Mouse (Mus musculus) limb, embryonic 14.5 days (tissue): ENCODE results near the gene Peli1. TPM values are rescaled to one million over a fixed set of nuclear protein-coding genes. Genes with fewer than 3 reads are reported as not detected.

Experiments used
- ATAC-seq: fragments of 200-750 bp; cut with Nextera tagmentation; 2 replicates; pipeline ENCODE4 v1.8.0; 2017; ENCODE audit warnings: low read depth, moderate number of reproducible peaks, moderate TSS enrichment; ENCODE audit not compliant: low FRiP score
- DNase-seq: peaks from one replicate; pipeline ENCODE4 v3.0.0-alpha.2; 2015; ENCODE audit warnings: low spot score
- H3K27ac ChIP-seq: fragments of 300-500 bp; sonication (generic); replicated peaks from 2 replicates; pipeline ENCODE4 v1.5.1; 2014; ENCODE audit warnings: low read depth, mild to moderate bottlenecking, low read length, moderate library complexity, mixed read lengths
- H3K27me3 ChIP-seq: fragments of 300-500 bp; sonication (generic); 2 replicates; pipeline ENCODE4 v1.6.1; 2014; ENCODE audit warnings: low read length, mixed read lengths; ENCODE audit not compliant: control insufficient read depth, insufficient read depth
- H3K36me3 ChIP-seq: fragments of 300-500 bp; sonication (generic); 2 replicates; pipeline ENCODE4 v1.6.1; 2014; ENCODE audit warnings: mild to moderate bottlenecking, low read length, moderate library complexity, mixed read lengths; ENCODE audit not compliant: control insufficient read depth, insufficient read depth
- H3K4me1 ChIP-seq: fragments of 300-500 bp; sonication (generic); 2 replicates; pipeline ENCODE4 v1.6.1; 2014; ENCODE audit warnings: antibody characterized with exemption, low read length, mixed read lengths; ENCODE audit not compliant: control insufficient read depth, insufficient read depth
- H3K4me2 ChIP-seq: fragments of 300-500 bp; sonication (generic); replicated peaks from 2 replicates; pipeline ENCODE4 v1.6.1; 2014; ENCODE audit warnings: low read depth, mild to moderate bottlenecking, low read length, moderate library complexity; ENCODE audit not compliant: severe bottlenecking
- H3K4me3 ChIP-seq: fragments of 300-500 bp; sonication (generic); replicated peaks from 2 replicates; pipeline ENCODE4 v1.5.1; 2014; ENCODE audit warnings: low read length
- H3K9ac ChIP-seq: fragments of 300-500 bp; sonication (generic); 2 replicates; pipeline ENCODE4 v1.6.1; 2014; ENCODE audit warnings: mild to moderate bottlenecking, low read depth, low read length, moderate library complexity; ENCODE audit not compliant: severe bottlenecking
- H3K9me3 ChIP-seq: fragments of 300-500 bp; sonication (generic); 2 replicates; pipeline ENCODE4 v1.6.1; 2016; ENCODE audit warnings: low read length; ENCODE audit not compliant: control insufficient read depth
- POLR2A ChIP-seq: fragments of 200-500 bp; IDR thresholded peaks from 2 replicates; pipeline ENCODE4 v1.8.0; 2012; ENCODE audit warnings: inconsistent platforms, mild to moderate bottlenecking, moderate library complexity, borderline replicate concordance; ENCODE audit not compliant: insufficient read depth, insufficient read length; ENCODE audit errors: extremely low read depth
- whole genome bisulfite sequencing: fragments of 180-500 bp; shearing (Covaris S2); extraction: QIAGEN DNeasy Blood & Tissue Kit; methylation state at CpG from one replicate; pipeline ENCODE4 v1.1.7; 2014; 5-methylcytosine and 5-hydroxymethylcytosine counted together
- polyA plus RNA-seq, 2 experiments: library from polyadenylated mRNA; depleted of rRNA in 1 of 2; stranded (reverse) in 1 of 2; unstranded in 1 of 2; fragments of >200 nt; fragmentation: Nextera tagmentation in 1 of 2; extraction: Ambion mirVana in 1 of 2; gene quantifications; 2 replicates each; pipeline versions ENCODE4 v1.2.1 to v1.2.3; 2012 to 2014

Peli1 gene
- polyA plus RNA-seq, 2 experiments: 28.1 to 43.8 TPM

DNA sequence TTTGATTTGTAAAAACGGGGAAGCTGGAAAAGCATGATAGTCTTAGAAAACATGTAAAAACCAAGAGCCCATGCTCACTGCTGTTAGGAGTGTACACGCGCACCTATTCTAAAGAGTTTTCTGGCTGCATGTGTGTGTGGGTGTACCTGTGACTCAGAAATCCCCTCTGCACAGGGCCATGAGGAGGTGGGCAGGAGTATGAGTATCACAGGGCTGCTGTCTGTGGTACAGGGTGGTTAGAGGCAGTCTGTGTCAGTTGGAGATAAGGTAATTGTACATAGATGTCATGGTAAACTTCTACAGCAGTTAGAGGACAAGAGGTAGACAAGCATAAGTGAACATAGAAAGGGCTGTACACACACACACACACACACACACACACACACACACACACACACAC lies 81.2 kb downstream of the Peli1 start:
- H3K36me3 ChIP-seq: no peaks in the 10 kb centered on the region
- no peak overlapping the region for H3K9ac ChIP-seq
- no peak overlapping the region for H3K4me3 ChIP-seq
- peaks cover 5% of the 10 kb centered on the region; the same call in 1 of the 2 replicates for H3K9me3 ChIP-seq
- H3K4me1 ChIP-seq: peaks cover 4% of the 10 kb centered on the region; the same call in 1 of the 2 replicates
- no peak for DNase-seq
- H3K4me2 ChIP-seq: no peak overlapping the region
- no peak for ATAC-seq
- no peak for TF ChIP-seq POLR2A
- 93% methylated on average over 3 of the region's 3 CpGs for WGBS
- no peak overlapping the region for H3K27ac ChIP-seq
- H3K27me3 ChIP-seq: no peaks in the 10 kb centered on the region

- 91% methylated on average over 6 of the region's 6 CpGs for WGBS
- H3K27ac ChIP-seq: no peak overlapping the region
- peaks cover 5% of the 10 kb centered on the region; the same call in 1 of the 2 replicates for H3K9me3 ChIP-seq
- H3K27me3 ChIP-seq: no peaks in the 10 kb centered on the region
- H3K4me3 ChIP-seq: no peak overlapping the region
- no peak for DNase-seq
- H3K4me1 ChIP-seq: peaks cover 4% of the 10 kb centered on the region; the same call in 1 of the 2 replicates
- no peaks in the 10 kb centered on the region for H3K36me3 ChIP-seq
- ATAC-seq: no peak
- no peak overlapping the region for H3K4me2 ChIP-seq
- TF ChIP-seq POLR2A: no peak
- H3K9ac ChIP-seq: no peak overlapping the region
Measured at GRCm38 (mm10) chr11:21173926-21174325, 82.8 kb downstream of the Peli1 start.

- no peak overlapping the region for H3K9ac ChIP-seq
- H3K27ac ChIP-seq: no peak overlapping the region
- H3K4me2 ChIP-seq: no peak overlapping the region
- TF ChIP-seq POLR2A: no peak
- H3K4me1 ChIP-seq: peaks cover 4% of the 10 kb centered on the region; the same call in 1 of the 2 replicates
- H3K4me3 ChIP-seq: no peak overlapping the region
- peaks cover 5% of the 10 kb centered on the region; the same call in 1 of the 2 replicates for H3K9me3 ChIP-seq
- ATAC-seq (no peak), DNase-seq (no peak)
- no peaks in the 10 kb centered on the region for H3K27me3 ChIP-seq
- WGBS: 33% methylated on average over 5 of the region's 5 CpGs
- no peaks in the 10 kb centered on the region for H3K36me3 ChIP-seq
Measured at GRCm38 (mm10) chr11:21174396-21174795, 83.3 kb downstream of the Peli1 start.

GRCm38 (mm10) chr11:21175063-21175462 lies 84.0 kb downstream of the Peli1 start:
- H3K36me3 ChIP-seq: no peaks in the 10 kb centered on the region
- WGBS: 71% methylated on average over 7 of the region's 7 CpGs
- no peak for ATAC-seq
- H3K4me3 ChIP-seq: no peak overlapping the region
- no peak for TF ChIP-seq POLR2A
- no peak overlapping the region for H3K27ac ChIP-seq
- H3K4me2 ChIP-seq: no peak overlapping the region
- DNase-seq: no peak
- peaks cover 4% of the 10 kb centered on the region; the same call in 1 of the 2 replicates for H3K4me1 ChIP-seq
- H3K27me3 ChIP-seq: no peaks in the 10 kb centered on the region
- no peak overlapping the region for H3K9ac ChIP-seq
- peaks cover under 1% of the 10 kb centered on the region; the same call in 1 of the 2 replicates for H3K9me3 ChIP-seq

DNA sequence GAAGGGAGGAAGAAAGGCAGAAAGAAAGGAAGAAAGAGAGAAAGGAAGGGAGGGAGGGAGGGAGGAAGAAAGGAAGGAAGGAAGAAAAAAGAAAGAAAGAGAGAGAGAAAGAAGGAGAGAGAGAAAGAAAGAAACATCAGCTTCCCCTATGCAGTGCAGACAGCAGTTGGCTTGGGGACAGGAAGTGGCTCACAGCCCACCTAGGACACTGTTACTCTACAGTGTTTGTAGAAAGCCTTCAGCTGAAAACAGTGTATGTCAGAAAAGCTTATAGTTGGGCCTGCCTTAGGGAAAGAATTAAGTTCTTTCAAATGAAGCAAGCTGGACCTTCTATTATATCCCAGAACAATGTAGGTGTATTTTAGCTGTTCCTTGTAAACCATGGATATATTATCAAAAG lies 85.4 kb downstream of the Peli1 start:
- H3K9ac ChIP-seq: no peak overlapping the region
- no peak for TF ChIP-seq POLR2A
- DNase-seq (no peak), ATAC-seq (no peak)
- H3K9me3 ChIP-seq: no peaks in the 10 kb centered on the region
- no peak overlapping the region for H3K4me2 ChIP-seq
- H3K4me3 ChIP-seq: no peak overlapping the region
- H3K27ac ChIP-seq: no peak overlapping the region
- peaks cover 4% of the 10 kb centered on the region; the same call in 1 of the 2 replicates for H3K4me1 ChIP-seq
- H3K36me3 ChIP-seq: no peaks in the 10 kb centered on the region
- H3K27me3 ChIP-seq: no peaks in the 10 kb centered on the region

- DNase-seq (peak; percentile 59), ATAC-seq (no peak)
- H3K27ac ChIP-seq: no peak overlapping the region
- H3K27me3 ChIP-seq: no peaks in the 10 kb centered on the region
- H3K4me3 ChIP-seq: no peak overlapping the region
- H3K9ac ChIP-seq: no peak overlapping the region
- H3K9me3 ChIP-seq: no peaks in the 10 kb centered on the region
- no peak for TF ChIP-seq POLR2A
- H3K4me1 ChIP-seq: peaks cover 4% of the 10 kb centered on the region; the same call in 1 of the 2 replicates
- 68% methylated on average over 4 of the region's 4 CpGs for WGBS
- no peaks in the 10 kb centered on the region for H3K36me3 ChIP-seq
- no peak overlapping the region for H3K4me2 ChIP-seq
Measured at GRCm38 (mm10) chr11:21178343-21178742, 87.3 kb downstream of the Peli1 start.
